Mouse (Mus musculus): Measurements from ENCODE around the gene Tubb2a.
A peak's percentile ranks its signal among the peaks of the same experiment; 100 is the strongest.

Gene Tubb2a

GRCm38 (mm10) chr13:34051692-34052091, 26.1 kb downstream of the Tubb2a start:
- DNase-seq (ENCODE audit: low spot score in 2 of 2), result no peak

GRCm38 (mm10) chr13:34050479-34050878, 27.3 kb downstream of the Tubb2a start:
- DNase-seq (ENCODE audit: low spot score in 2 of 2), result no peak

GRCm38 (mm10) chr13:34047526-34047925, 30.3 kb downstream of the Tubb2a start:
- DNase-seq (ENCODE audit: low spot score in 2 of 2), result no peak

- peak; percentile 93 to 94 for DNase-seq (ENCODE audit: low spot score in 2 of 2)
Measured at GRCm38 (mm10) chr13:34046421-34047012, 31.3 kb downstream of the Tubb2a start.

- no peak for DNase-seq (ENCODE audit: low spot score in 2 of 2)
Measured at GRCm38 (mm10) chr13:34045511-34046249, 32.1 kb downstream of the Tubb2a start.

GRCm38 (mm10) chr13:34043716-34044393, 34.0 kb downstream of the Tubb2a start:
- no peak for DNase-seq (ENCODE audit: low spot score in 2 of 2)

GRCm38 (mm10) chr13:34040091-34040490, 37.7 kb downstream of the Tubb2a start:
- DNase-seq (ENCODE audit: low spot score in 2 of 2), result no peak

GRCm38 (mm10) chr13:34038901-34039341, 38.9 kb downstream of the Tubb2a start:
- DNase-seq (ENCODE audit: low spot score in 2 of 2), result no peak

- DNase-seq (ENCODE audit: low spot score in 2 of 2), result no peak
Measured at GRCm38 (mm10) chr13:34038056-34038432, 39.8 kb downstream of the Tubb2a start.

GRCm38 (mm10) chr13:34037172-34038055, 40.4 kb downstream of the Tubb2a start, which contains the start of gene Bphl:
Gene Bphl (plus strand): TSS chr13:34037597.
- DNase-seq (ENCODE audit: low spot score in 2 of 2), result peak; percentile 96

GRCm38 (mm10) chr13:34036726-34037125, 41.1 kb downstream of the Tubb2a start:
- no peak for DNase-seq (ENCODE audit: low spot score in 2 of 2)

GRCm38 (mm10) chr13:34035424-34035823, 42.4 kb downstream of the Tubb2a start:
- DNase-seq (ENCODE audit: low spot score in 2 of 2), result no peak

- DNase-seq (ENCODE audit: low spot score in 2 of 2), result no peak
Measured at GRCm38 (mm10) chr13:34032041-34032440, 45.8 kb downstream of the Tubb2a start.

Data from right cerebral cortex, postnatal 10 days (tissue).